Mouse (Mus musculus) midbrain, postnatal 0 days (tissue): ENCODE data around the gene Gm20708. TPM values are rescaled to one million over a fixed set of nuclear protein-coding genes. Genes with fewer than 3 reads are reported as not detected.

ENCODE experiments used
- ATAC-seq: fragments of 200-750 bp; cut with Nextera tagmentation; 2 replicates; pipeline ENCODE4 v1.8.0; 2017; ENCODE audit warnings: moderate number of reproducible peaks, mild to moderate bottlenecking, moderate TSS enrichment, moderate library complexity; ENCODE audit not compliant: low FRiP score
- DNase-seq: peaks from one replicate; pipeline ENCODE4 v3.0.0-alpha.2; 2015; ENCODE audit warnings: low spot score
- H3K27ac ChIP-seq: fragments of 300-500 bp; sonication (generic); 2 replicates; pipeline ENCODE4 v1.5.1; 2014; ENCODE audit warnings: low read depth, mild to moderate bottlenecking, low read length, mixed read lengths
- H3K27me3 ChIP-seq: fragments of 300-500 bp; sonication (generic); 2 replicates; pipeline ENCODE4 v1.6.1; 2014; ENCODE audit warnings: low read length, control low read depth, mixed read lengths; ENCODE audit not compliant: insufficient read depth
- H3K36me3 ChIP-seq: fragments of 300-500 bp; sonication (generic); 2 replicates; pipeline ENCODE4 v1.6.1; 2014; ENCODE audit warnings: low read length, control low read depth, mixed read lengths; ENCODE audit not compliant: insufficient read depth
- H3K4me1 ChIP-seq: fragments of 300-500 bp; sonication (generic); 2 replicates; pipeline ENCODE4 v1.6.1; 2014; ENCODE audit warnings: mild to moderate bottlenecking, control low read depth, antibody characterized with exemption, low read length, mixed read lengths; ENCODE audit not compliant: insufficient read depth
- H3K4me2 ChIP-seq: fragments of 300-500 bp; sonication (generic); 2 replicates; pipeline ENCODE4 v1.6.1; 2014; ENCODE audit warnings: low read depth, mild to moderate bottlenecking, low read length, mixed read lengths; ENCODE audit not compliant: poor library complexity, severe bottlenecking
- H3K4me3 ChIP-seq: fragments of 300-500 bp; sonication (generic); 2 replicates; pipeline ENCODE4 v1.5.1; 2014; ENCODE audit warnings: low read depth, mild to moderate bottlenecking, low read length, moderate library complexity
- H3K9ac ChIP-seq: fragments of 300-500 bp; sonication (generic); replicated peaks from 2 replicates; pipeline ENCODE4 v1.6.1; 2014; ENCODE audit warnings: mild to moderate bottlenecking, low read length, moderate library complexity, mixed read lengths; ENCODE audit not compliant: poor library complexity, severe bottlenecking
- H3K9me3 ChIP-seq: fragments of 300-500 bp; sonication (generic); 2 replicates; pipeline ENCODE4 v1.6.1; 2016; ENCODE audit warnings: low read length, control low read depth
- CTCF ChIP-seq: IDR thresholded peaks from 2 replicates; pipeline ENCODE4 v1.5.1; 2016; ENCODE audit warnings: antibody characterized with exemption, mild to moderate bottlenecking
- WGBS: fragments of 180-500 bp; shearing (Covaris S2); extraction: QIAGEN DNeasy Blood & Tissue Kit; methylation state at CpG from one replicate; pipeline ENCODE4 v1.1.7; 2014; 5-methylcytosine and 5-hydroxymethylcytosine counted together
- polyA plus RNA-seq: library from polyadenylated mRNA; unstranded; fragments of >200 nt; fragmentation: Nextera tagmentation; extraction: Ambion mirVana; gene quantifications from 2 replicates; pipeline ENCODE4 v1.2.1, GENCODE M21; 2015
- total RNA-seq: library from RNA; depleted of rRNA; stranded (reverse); fragments of >200 nt; gene quantifications from 2 replicates; pipeline ENCODE4 v1.2.3, GENCODE M21; 2014

The Gm20708 gene
- total and polyA plus RNA-seq, 2 experiments from 2014 or later: 1.2 TPM; not detected in 1

DNA sequence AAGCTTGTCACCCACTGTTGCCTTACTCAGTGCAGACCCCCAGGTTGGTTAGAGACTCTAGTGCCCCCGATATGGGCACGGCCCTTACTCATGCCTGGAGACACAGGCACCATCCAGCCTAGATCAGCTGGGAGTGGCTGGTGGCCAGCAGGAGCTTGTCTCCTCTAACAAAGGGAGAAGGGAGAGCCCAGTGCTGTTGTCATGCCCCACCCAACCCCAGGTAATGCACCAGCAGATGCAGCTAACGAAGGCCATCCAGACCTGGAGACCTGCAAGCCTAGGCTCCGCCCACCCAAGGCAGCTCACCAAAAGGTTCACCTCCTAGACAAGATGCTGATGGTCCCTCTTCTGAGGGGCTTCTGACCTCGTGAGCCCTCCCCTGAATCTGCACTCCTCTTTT lies 44.1 kb upstream of the Gm20708 start:
- Histone ChIP-seq H3K9ac (no peak overlapping the region), H3K9me3 (no peaks in the 10 kb centered on the region), H3K27ac (no peak overlapping the region), H3K4me2 (no peak overlapping the region), H3K36me3 (peaks cover 24% of the 10 kb centered on the region), H3K4me3 (no peak overlapping the region), H3K4me1 (no peaks in the 10 kb centered on the region), H3K27me3 (no peaks in the 10 kb centered on the region)
- 91% methylated on average over 5 of the region's 5 CpGs for WGBS
- DNase-seq (no peak), ATAC-seq (0 out of 2 replicates have a peak, but pooled peaks have one; percentile 7)
- TF ChIP-seq CTCF: no peak

GRCm38 (mm10) chr11:117766275-117766674 lies 43.2 kb upstream of the Gm20708 start:
- 89% methylated on average over 3 of the region's 3 CpGs for WGBS
- TF ChIP-seq CTCF: no peak
- ATAC-seq: no peak

DNA sequence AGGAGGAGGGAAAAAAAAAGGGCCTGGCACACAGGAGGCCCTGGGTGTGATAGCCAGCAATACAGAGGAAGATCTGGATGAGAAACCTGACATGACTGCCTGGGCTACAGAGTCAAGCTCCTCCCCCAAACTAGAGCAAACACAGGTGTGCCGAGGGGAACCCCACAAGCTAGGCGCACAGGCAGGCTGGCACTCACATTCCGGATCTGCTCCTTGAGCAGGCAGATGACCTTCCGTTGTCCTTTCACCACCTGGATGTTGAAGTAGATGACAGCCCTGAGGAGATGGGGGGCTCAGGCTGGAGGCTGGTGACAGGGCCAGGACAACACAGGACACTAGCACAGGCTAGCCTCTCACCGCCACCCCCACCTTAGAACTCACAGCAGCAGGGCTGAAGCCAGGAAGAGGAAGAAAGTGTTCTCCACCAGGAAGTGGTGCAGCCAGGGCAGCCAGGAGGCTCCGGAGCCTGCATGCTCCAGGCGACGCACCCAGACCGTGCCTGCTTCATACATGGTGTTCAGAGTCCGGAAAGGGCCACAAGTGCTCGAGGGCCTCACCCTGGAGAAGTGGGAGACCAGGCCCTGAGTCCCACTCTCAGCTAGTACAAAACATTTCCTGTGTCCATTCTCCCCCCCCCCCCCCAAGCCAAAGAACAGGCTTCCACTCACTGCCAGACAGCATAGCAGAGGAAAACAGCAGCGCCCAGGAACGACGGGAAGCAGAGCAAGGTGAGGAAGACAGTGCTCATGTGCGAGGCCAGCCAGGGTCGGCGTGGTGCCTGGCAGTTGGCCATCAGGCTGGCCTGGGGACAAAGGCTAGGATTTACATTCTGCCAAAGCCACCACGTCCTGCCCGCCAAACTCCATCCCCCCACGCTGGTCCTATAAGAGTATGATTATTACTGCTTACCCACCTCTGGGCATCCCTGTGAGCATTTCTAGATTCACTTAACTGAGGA lies 40.5 kb upstream of the Gm20708 start:
- ATAC-seq (no peak), DNase-seq (peak; percentile 40)
- H3K27me3 ChIP-seq: no peaks in the 10 kb centered on the region
- H3K9me3 ChIP-seq: no peaks in the 10 kb centered on the region
- H3K4me2 ChIP-seq: no peak overlapping the region
- H3K4me1 ChIP-seq: no peaks in the 10 kb centered on the region
- 75% methylated on average over 20 of the region's 20 CpGs for WGBS
- no peak for TF ChIP-seq CTCF
- peaks cover 13% of the 10 kb centered on the region for H3K36me3 ChIP-seq
- no peak overlapping the region for H3K4me3 ChIP-seq
- H3K27ac ChIP-seq: no peak overlapping the region; the same call in 1 of the 2 replicates
- no peak overlapping the region for H3K9ac ChIP-seq

More at GRCm38 (mm10) chr11:117766275-117766674, 43.2 kb upstream of the Gm20708 start:
- Histone ChIP-seq H3K27ac (no peak overlapping the region), H3K36me3 (peaks cover 19% of the 10 kb centered on the region), H3K9ac (no peak overlapping the region), H3K4me3 (no peak overlapping the region), H3K9me3 (no peaks in the 10 kb centered on the region), H3K4me2 (no peak overlapping the region), H3K4me1 (no peaks in the 10 kb centered on the region), H3K27me3 (no peaks in the 10 kb centered on the region)
- DNase-seq: no peak

DNA sequence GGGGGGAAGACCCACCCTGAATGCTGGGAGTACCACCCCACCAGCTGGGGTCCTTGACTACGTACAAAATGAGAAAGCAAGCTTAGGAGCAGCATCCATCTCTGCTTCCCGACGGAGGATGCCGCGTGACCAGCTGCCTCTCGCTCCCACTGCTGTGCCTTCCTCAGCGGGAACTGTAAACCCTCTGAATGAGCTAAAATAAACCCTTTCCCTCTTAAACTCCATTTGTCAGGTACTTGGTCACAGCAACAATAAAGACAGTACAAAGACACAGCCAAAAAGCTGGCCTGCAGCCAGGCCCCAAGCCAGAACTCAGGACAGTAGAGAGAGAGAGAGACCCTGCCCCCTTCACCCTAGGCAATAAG lies 39.8 kb upstream of the Gm20708 start:
- no peaks in the 10 kb centered on the region for H3K27me3 ChIP-seq
- ATAC-seq (no peak), DNase-seq (no peak)
- H3K9me3 ChIP-seq: no peaks in the 10 kb centered on the region
- H3K27ac ChIP-seq: no peak overlapping the region
- no peak for TF ChIP-seq CTCF
- H3K4me2 ChIP-seq: no peak overlapping the region
- no peak overlapping the region for H3K4me3 ChIP-seq
- peaks cover 6% of the 10 kb centered on the region for H3K36me3 ChIP-seq
- no peaks in the 10 kb centered on the region for H3K4me1 ChIP-seq
- no peak overlapping the region for H3K9ac ChIP-seq
- WGBS: 72% methylated on average over 7 of the region's 7 CpGs

GRCm38 (mm10) chr11:117770407-117770806 lies 39.1 kb upstream of the Gm20708 start:
- H3K27me3 ChIP-seq: no peaks in the 10 kb centered on the region
- WGBS: 87% methylated on average over 10 of the region's 10 CpGs
- no peak overlapping the region for H3K4me2 ChIP-seq
- H3K9me3 ChIP-seq: no peaks in the 10 kb centered on the region
- ATAC-seq: no peak
- H3K36me3 ChIP-seq: no peaks in the 10 kb centered on the region
- peak; percentile 15 for DNase-seq
- TF ChIP-seq CTCF: no peak
- no peak overlapping the region for H3K4me3 ChIP-seq
- H3K9ac ChIP-seq: no peak overlapping the region
- H3K27ac ChIP-seq: no peak overlapping the region
- H3K4me1 ChIP-seq: no peaks in the 10 kb centered on the region

DNA sequence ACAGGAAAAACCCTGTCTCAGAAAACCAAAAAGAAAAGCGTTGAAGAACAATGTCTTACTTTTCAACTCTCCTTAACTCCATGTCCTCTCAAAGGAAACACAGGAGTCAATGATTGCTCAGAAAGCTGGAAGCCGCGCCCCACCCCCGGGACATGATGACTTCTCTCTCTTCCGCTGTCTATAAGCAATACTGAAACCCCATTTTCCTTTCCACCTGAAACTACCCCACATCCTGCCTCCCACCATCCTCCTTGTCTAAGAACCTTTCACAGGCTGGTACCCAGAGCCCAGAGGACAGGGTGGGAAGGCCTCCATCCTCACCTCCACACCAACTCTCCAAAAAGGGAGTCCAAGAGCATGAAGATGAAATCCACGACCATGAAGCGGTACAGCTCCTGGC lies 37.1 kb upstream of the Gm20708 start:
- Histone ChIP-seq H3K4me2 (no peak overlapping the region), H3K4me3 (no peak overlapping the region), H3K9ac (no peak overlapping the region), H3K36me3 (no peaks in the 10 kb centered on the region), H3K27me3 (no peaks in the 10 kb centered on the region), H3K9me3 (no peaks in the 10 kb centered on the region), H3K27ac (no peak overlapping the region), H3K4me1 (no peaks in the 10 kb centered on the region)
- TF ChIP-seq CTCF: no peak
- WGBS: 96% methylated on average over 7 of the region's 7 CpGs
- ATAC-seq (no peak), DNase-seq (no peak)
